9 mouse cellular contexts compared by ENCODE assay signal in the genomic region with DNA sequence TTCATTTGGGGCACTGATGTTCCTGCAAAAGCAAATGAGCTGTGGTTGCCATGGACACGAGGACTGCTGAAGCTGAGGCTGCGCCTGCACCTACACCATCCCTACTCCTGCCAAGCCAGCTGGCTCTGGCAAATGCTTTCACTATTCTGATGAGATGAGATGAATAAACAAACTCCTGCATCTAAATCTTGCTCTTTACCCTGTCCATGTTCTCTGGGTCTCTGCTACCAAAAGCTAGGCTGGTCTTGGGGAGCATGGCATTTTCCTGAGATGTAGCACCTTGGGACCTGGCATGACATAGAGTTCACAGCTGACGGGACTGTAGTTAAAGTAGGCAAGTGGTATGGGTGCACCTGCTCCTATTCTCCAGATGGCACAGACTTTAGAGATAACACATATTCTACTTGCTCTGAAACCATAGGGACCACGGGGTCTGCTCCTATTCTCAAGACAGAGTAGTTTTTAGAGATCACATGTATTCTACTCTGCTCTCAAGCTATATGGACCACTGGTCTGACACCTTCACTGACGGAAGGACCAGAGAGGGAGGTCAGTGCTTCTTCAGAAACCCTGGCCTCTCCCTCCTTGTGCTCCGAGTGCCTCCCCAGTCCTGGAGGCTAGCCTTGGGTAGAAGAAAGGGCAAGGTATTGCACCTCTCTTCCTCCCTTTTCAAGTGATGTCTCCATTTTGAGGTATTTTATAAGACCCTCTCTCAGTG. TPM values are rescaled to one million over a fixed set of nuclear protein-coding genes. Genes with fewer than 3 reads are reported as not detected.
DNase-seq lines count a peak whose midpoint lies in the region; ATAC-seq lines count a peak whose summit lies in the region.
"Had no signal": no experiment of that assay in that cellular context is flagged by ENCODE, and none has a peak within 500 bp of the region (broad histone marks: within the 10 kb centered on the region; RNA-seq: fewer than 3 reads in every experiment).

No protein-coding gene starts in this region.

- H3K4me3 ChIP-seq in forebrain, embryonic 14.5 days (ENCODE audit: low read depth, low read length), result no peak overlapping the region
- no peak overlapping the region for H3K4me3 ChIP-seq in neural tube, embryonic 15.5 days (replicated peaks)
- H3K4me3 ChIP-seq: liver, embryonic 13.5 days had no signal

- no peaks in the 10 kb centered on the region for H3K9me3 ChIP-seq in forebrain, embryonic 14.5 days (replicated peaks; ENCODE audit: control insufficient read depth, low read length)
- no peaks in the 10 kb centered on the region for H3K9me3 ChIP-seq in neural tube, embryonic 15.5 days (replicated peaks)
- H3K9me3 ChIP-seq: liver, embryonic 13.5 days had no signal

- peaks cover 12% of the 10 kb centered on the region for H3K4me1 ChIP-seq in forebrain, embryonic 14.5 days (ENCODE audit: control insufficient read depth, insufficient read depth, low read length)
- H3K4me1 ChIP-seq in neural tube, embryonic 15.5 days, result peaks cover 11% of the 10 kb centered on the region

- H3K27me3 ChIP-seq in forebrain, embryonic 14.5 days (replicated peaks; ENCODE audit: control insufficient read depth, insufficient read depth, low read length), result no peaks in the 10 kb centered on the region
- no peaks in the 10 kb centered on the region for H3K27me3 ChIP-seq in neural tube, embryonic 15.5 days (replicated peaks)
- H3K27me3 ChIP-seq: liver, embryonic 13.5 days had no signal

- peak overlapping the region; percentile 70 for H3K27ac ChIP-seq in forebrain, embryonic 14.5 days (ENCODE audit: low read depth, low read length)
- H3K27ac ChIP-seq in neural tube, embryonic 15.5 days (replicated peaks), result peak overlapping the region; percentile 71
- H3K27ac ChIP-seq: liver, embryonic 13.5 days had no signal

- H3K36me3 ChIP-seq in forebrain, embryonic 14.5 days (ENCODE audit: control insufficient read depth, insufficient read depth, low read length), result no peaks in the 10 kb centered on the region
- peaks cover 10% of the 10 kb centered on the region; the same call in 1 of the 2 replicates for H3K36me3 ChIP-seq in neural tube, embryonic 15.5 days
- H3K36me3 ChIP-seq: liver, embryonic 13.5 days had no signal

- DNase-seq in adrenal gland, postnatal 14 days, result peak; percentile 24
- DNase-seq in adrenal gland, postnatal 4 days (ENCODE audit: low spot score in 2 of 2), result no peak
- DNase-seq in forebrain, embryonic 14.5 days (ENCODE audit: low spot score), result peak; percentile 87
- DNase-seq in layer of hippocampus, postnatal 14 days (ENCODE audit: low spot score in 2 of 2), result peak; percentile 82 to 92
- DNase-seq in heart, adult 11 months, result no peak
- no peak for DNase-seq in gastrocnemius, postnatal 25 days
- DNase-seq: liver, embryonic 13.5 days had no signal

- H3K9ac ChIP-seq in forebrain, embryonic 14.5 days (ENCODE audit: low read length), result no peak overlapping the region
- no peak overlapping the region for H3K9ac ChIP-seq in neural tube, embryonic 15.5 days (replicated peaks)
- H3K9ac ChIP-seq: liver, embryonic 13.5 days had no signal

- ATAC-seq in forebrain, embryonic 14.5 days, result peak; percentile 96
- ATAC-seq in neural tube, embryonic 15.5 days (ENCODE audit: low FRiP score), result peak; percentile 94
- ATAC-seq in megakaryocyte, adult 5-6 weeks (ENCODE audit: poor library complexity, severe bottlenecking), result no peak

- WGBS in forebrain, embryonic 14.5 days, result 63% methylated on average over 6 of the region's 6 CpGs
- 75% methylated on average over 6 of the region's 6 CpGs for WGBS in neural tube, embryonic 15.5 days

- peak overlapping the region; percentile 28; the same call in 1 of the 2 replicates for H3K4me2 ChIP-seq in forebrain, embryonic 14.5 days (ENCODE audit: low read length)
- peak overlapping the region; percentile 22; the same call in 1 of the 2 replicates for H3K4me2 ChIP-seq in neural tube, embryonic 15.5 days
- H3K4me2 ChIP-seq: liver, embryonic 13.5 days had no signal

RNA-seq across cellular contexts. Expression of gene 4931440F15Rik, which starts 36.4 kb away (rescaled TPM):
- total RNA-seq in adrenal gland, postnatal 14 days (2021), result 0.53 and 0.56 TPM in 2 replicates
- total RNA-seq in adrenal gland, postnatal 4 days (2021), result under 1 TPM; 0.48 to 0.85 TPM
- polyA plus RNA-seq in forebrain, embryonic 14.5 days (2014; fragmentation: Nextera tagmentation; extraction: Ambion mirVana), result 0.11 and 0.15 TPM in 2 replicates
- 1 to 10 TPM; 2.3 to 3.1 TPM for total RNA-seq in layer of hippocampus, postnatal 14 days (2021)
- 0.70 and 0.79 TPM in 2 replicates for polyA plus RNA-seq in neural tube, embryonic 15.5 days (2015; fragmentation: Nextera tagmentation; extraction: Ambion mirVana)
- 0.09 TPM in 1 of 2 replicates, not detected in the other for total RNA-seq in megakaryocyte, adult 5-6 weeks (2015)
- total RNA-seq in megakaryocyte, adult 5-6 weeks (2017), result 0.28 and 0.29 TPM in 2 replicates
- total RNA-seq in gastrocnemius, postnatal 25 days (2021), result 1 to 10 TPM; 2.1 to 2.6 TPM

Comparison
In these comparisons a context has a peak if more than half of its experiments do, and no peak if none do; other contexts are left out.
1. DNase-seq: peak in adrenal gland, postnatal 14 days (single experiment), forebrain, embryonic 14.5 days (single experiment) and layer of hippocampus, postnatal 14 days (2 of 2); none in adrenal gland, postnatal 4 days (0 of 2), heart, adult 11 months (single experiment) and gastrocnemius, postnatal 25 days (single experiment).